Mouse (Mus musculus) spleen, postnatal 10 days (tissue): ENCODE measurements at regions not wholly inside any gene's neighbourhood (a gene's known extent, or its start where the extent isn't known, plus 50 kb on each side); places are given as distances from the start of the nearest gene placed in this dataset.
"Not testable (repeated sequence)": the region's sequence is repeated elsewhere in the genome, so short reads cannot be mapped to it uniquely, and the experiment has no call there.

Source experiments
- DNase-seq, 2 experiments: peaks; one replicate each; pipeline ENCODE4 v3.0.0; 2021 to 2022; ENCODE audit warnings: low spot score in 2 of 2

DNA sequence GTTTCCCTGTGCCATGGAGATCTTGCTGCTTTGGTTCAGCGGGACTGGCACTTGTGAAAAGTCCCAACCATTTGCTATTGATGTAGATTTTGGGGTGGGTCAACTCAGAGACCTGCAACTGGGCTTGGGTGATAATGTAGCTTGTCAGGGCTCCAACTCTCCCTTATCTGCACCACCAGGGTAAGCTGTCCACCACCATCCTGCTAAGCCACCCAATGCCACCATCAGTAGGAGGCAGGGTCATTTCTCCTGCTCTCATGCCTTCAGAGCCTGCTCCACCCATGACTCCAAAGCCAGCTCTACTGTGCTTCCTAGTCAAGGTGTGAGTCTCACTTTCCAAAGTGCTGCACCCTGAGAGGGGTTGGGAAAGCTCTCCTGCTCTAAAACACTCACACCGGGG, 776.2 kb downstream of the Diaph2 start:
- DNase-seq: no peak

DNA sequence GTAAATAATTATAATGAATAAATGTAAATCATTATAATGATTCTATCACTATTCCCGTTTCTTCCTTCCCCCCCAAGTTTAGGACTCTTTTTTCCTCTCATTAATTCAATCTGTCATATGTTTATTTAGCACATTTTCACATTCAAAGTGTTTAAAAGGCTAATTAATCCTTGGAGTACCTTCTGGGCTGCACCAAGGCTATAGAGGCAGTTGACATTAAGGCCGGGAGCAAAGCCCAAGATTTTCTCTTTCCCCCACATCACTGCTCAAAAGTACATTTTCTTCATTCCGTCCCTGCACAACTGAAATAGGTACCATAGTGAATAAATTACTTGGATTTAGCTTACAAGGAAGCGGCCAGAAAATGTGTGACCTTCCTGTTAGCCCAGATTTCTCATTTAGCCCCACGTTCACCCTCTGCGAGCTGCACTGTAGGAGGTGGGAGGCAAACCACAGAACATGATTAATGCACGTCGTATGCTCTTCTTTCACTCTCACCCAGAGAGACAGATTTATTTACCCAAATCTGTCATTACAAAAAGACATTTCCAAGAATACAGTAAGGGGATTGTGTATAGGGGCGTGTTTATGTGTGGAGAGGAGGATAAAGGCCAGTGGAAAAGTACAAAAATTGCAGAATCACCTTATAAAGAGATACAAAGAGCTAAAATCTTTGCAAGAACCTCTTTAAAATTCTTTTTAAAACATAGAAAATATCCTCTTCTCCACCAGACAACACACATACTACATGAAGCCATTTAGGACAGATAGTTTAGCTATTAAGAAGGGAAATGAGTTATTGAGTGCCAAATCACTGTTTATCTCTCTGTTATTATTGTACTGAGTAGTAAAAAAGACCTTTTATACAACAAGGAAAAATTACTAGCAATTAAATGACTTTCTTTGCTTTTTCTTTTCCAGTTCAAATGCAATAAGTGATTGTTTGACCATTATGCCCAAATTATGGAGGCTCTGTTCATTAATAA, 783.9 kb downstream of the Diaph2 start:
- DNase-seq: no peak

DNA sequence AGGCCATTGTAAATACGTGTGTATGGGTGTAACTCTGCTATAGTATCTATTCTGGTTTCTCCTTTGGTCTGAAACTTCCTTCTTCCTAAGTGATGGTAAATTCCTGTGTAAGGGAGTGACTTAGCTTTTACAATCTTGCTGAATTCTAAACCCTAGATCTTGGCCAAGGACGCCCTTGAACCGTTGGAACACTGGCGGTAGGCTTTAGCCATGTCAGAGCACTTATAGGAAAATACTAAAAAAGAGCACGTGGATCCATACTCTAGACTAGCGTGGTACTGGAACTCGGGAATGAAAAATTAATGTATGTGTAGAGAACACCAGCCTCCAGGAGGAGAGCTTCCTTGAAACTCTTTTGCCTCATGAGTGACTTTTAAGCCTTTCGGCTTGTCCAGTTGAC, 789.2 kb downstream of the Diaph2 start:
- not testable (repeated sequence) for DNase-seq

DNA sequence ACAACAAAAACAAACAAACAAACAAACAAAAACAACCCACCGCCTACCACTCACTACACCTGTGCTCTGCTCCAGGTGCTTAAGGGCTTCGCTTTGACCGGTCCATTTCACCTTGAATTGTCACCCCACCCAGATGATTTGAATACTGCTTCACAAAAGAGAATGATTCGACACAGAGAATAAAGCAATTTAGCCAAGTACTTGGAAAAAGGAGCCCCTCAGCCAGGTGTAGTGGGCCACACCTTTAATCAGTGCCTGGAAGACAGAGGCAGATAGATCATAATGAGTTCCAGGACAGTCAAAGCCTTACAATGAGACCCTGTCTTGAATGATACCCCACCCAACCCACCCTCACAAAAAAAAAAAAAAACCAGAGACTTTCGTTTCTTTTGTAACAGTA, 798.5 kb downstream of the Diaph2 start:
- DNase-seq: no peak

DNA sequence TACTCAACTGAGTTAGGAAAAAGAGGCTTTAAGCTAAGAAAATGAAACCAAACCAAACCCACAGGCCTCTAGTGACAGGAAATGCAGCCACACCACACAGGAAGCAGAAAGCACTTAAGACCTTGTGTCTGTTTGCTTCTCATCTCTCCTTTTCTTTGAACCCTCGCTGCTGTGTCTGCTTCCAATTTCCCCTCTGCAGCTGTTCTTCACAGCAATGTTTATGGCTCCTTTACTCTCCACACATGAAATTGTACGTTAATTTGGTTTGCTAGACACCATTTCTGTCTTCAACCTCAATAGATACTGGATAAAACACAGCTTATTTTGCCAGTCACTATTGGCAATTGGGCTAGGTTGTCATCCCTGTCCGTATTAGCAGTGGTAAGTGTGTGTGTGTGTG, 799.7 kb downstream of the Diaph2 start:
- DNase-seq: peak in 1 of 2 experiments; percentile 16

DNA sequence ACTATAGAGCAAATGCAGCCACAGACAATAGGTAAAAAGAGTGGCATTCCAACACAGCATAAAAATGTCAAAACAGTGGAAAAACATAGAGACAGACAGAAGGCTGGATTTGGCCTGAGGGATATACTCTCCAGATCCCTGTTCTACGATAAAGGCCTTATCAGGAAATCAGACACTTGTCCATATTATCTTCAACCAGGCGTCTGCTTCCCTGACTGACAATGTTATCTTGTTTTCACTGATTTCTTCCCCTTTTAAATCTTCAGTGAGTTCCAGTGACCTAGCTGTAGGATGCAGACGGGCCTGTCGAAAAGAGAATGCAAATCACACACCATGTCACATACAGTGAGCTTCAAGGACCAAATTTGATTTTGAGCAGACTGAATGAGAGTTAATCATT, 800.4 kb downstream of the Diaph2 start:
- no peak for DNase-seq

DNA sequence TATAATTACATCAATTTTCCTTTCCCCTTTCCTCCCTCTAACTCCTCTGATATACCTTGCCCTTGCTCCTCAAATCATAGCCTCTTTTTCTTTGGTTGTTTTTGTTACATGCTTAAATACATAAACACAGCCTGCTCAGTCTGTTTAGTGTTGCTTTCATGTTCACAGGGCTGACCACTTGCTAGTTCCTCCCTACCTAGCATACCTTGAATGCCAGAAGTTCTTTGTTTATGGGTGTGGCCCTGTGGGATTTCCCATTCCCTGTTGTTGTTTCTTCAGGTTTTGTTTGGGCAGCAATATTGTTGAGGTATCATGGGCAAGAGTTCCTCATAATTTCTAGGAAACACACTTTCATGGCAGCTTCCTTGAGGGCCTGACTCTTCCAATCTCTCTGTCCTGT, 807.7 kb downstream of the Diaph2 start:
- no peak for DNase-seq

DNA sequence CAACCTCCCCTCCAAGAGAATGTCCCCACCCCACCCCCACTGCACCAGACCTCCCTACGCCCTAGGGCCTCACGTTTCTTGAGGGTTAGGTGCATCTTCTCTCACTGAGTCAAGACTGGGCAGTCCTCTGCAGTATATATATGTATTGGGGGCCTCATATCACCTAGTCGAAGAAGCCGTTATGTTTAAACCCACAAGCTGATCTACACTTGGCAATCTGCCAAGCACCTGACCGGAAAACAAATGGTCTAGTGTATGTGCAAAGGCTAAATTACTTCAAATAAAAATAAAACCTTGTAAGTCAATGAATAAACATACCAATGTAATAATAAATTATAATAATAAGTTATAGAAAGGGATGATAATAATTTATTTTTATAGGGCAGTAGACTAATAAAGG, 828.2 kb downstream of the Diaph2 start:
- DNase-seq: no peak

DNA sequence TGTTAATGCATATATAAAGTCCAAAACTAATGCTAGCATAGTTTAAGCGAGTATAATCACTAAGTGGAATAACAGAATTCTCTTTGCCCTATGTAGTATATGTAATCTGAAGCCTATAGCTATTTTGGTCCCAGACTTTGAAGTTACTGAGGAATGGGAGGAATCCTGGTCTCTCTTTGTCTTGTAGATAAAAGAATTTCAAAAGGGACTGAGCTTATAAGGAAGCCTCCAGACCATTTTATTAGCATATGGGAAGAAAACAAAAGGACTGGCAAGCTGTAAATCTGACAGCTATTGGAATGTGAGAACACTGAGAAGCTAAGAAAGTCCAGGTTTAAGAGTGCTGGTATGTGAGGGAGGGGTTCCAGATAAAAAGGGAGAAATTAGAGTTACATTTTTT, 847.1 kb downstream of the Diaph2 start:
- no peak for DNase-seq

DNA sequence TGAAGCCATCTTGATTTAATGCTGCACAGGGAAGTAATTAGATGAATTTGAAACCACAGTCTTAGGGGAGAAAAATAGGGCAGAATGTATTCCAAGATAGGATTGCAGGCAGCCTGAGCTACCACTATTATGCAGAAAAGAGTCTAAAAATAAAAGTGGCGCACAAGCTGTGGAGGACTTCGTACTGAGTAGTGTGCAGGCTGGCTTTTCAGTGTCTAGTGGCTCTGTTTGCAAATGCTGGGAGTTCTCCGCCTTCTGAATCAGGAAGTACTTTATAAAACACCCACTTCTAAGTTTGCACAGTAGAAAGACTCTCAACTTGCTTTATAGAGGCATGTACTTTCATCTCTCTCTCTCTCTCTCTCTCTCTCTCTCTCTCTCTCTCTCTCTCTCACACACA, 852.4 kb downstream of the Diaph2 start:
- no peak for DNase-seq

DNA sequence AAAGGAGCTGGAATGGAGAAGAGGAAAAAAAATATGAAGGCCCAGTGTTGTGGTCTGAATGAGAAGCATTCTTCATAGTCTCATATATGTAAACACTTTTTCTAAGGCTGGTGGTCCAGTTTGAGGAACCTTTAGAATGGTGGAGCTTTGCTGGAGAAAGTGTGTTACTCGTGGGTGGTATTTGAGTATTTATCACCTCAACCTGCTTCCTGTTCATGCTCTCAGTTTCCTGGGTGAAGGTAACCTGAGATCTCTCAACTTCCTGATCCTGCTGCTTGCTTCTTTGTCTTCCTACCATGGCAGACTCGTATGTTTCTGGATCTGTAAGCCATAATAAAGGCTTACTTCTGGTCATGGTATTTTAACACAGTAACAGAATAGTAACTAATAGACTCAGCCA, 889.0 kb downstream of the Diaph2 start:
- DNase-seq: no peak

DNA sequence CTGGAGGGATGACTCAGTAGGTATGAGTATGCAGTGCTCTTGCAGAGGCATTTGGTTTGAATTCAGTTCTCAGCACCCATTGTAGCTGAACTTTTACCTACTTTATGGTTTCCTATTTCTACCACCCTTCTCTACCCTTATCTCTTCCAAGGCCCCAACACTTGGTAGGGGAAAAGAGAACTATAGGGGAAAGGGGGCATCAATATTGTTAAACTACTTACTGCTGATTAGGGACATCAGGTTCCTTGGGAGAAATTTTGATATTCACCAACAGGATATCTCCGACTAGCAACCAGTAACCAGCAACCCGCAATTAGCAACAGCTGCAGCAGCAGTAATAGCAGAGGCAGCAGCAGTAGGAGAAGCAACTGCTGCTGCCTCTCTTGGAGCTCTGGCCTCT, 906.3 kb downstream of the Diaph2 start:
- DNase-seq: no peak

DNA sequence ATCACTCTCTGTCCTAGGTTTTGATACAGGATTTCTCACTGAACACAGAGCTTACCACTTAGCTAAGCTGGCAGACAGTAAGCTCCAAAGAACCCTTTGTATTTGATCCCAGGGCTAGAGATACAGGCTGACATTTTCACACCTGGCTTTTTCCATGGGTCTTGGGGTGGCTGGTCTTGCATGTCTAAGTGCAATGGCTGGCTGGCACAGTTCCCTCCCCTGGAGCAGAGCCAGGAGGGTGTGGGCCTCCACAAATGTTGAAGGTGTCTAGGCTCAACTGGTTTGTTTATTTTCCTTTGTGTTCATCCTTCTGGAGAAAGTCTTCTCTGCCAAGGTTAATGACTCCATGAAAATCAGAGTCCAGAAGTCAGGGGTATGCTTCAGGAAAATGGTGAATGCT, 934.8 kb downstream of the Diaph2 start:
- DNase-seq: no peak

DNA sequence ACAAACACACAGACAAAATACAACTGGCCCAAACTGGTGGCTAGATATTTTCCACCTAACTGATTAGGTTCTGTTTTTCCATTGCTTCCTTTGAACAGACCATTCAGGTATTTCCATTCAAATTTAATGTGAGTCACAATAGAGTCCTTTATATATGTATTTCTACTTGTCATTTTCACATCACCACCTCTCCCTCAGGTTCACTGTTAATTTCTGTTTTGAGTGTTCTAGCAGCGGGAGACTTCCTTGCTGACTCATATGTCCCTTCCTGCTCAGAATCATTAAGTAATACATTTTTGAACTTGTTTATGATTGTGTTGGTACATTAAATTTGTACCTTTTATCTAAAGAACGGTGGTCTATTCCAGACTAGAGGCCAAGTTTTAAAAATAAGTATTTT, 959.4 kb downstream of the Diaph2 start:
- DNase-seq: no peak

DNA sequence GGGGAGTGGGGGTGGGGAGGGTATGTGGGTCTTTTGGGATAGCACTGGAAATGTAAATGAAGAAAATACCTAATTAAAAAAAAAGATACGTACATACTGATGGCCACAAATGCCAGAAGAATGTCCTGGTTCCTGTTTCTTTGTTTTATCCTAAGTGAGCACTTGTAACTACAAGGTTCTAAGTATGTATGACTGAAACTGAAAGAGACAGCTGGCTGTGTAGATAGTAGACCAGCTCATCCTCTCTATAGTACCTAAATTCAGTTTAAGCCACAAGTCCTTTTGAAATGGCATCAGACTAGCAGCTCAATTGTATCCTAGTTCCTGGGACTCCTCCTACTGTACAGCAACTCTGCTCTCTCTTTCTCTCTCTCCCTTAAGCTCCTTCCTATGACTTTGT, 994.6 kb downstream of the Diaph2 start:
- not testable (repeated sequence) for DNase-seq
